11 mouse cellular contexts compared by ENCODE assay signal in genomic region chr12:110903536-110903935, GRCm38 (mm10). TPM values are rescaled to one million over a fixed set of nuclear protein-coding genes. Genes with fewer than 3 reads are reported as not detected.
DNase-seq lines count a peak whose midpoint lies in the region; ATAC-seq and TF ChIP-seq lines count a peak whose summit lies in the region.
"Had no signal": no experiment of that assay in that cellular context is flagged by ENCODE, and none has a peak within 500 bp of the region (broad histone marks: within the 10 kb centered on the region; RNA-seq: fewer than 3 reads in every experiment).

No protein-coding gene starts in this region.

- no peak overlapping the region for H3K4me3 ChIP-seq in intestine, postnatal 0 days (ENCODE audit: low read depth, low read length)
- no peak overlapping the region for H3K4me3 ChIP-seq in intestine, embryonic 15.5 days (replicated peaks)
- no peak overlapping the region for H3K4me3 ChIP-seq in lung, postnatal 0 days (ENCODE audit: low read depth, low read length)
- H3K4me3 ChIP-seq in hindbrain, embryonic 14.5 days (replicated peaks; ENCODE audit: low read length): no peak overlapping the region
- H3K4me3 ChIP-seq: embryonic facial prominence, embryonic 10.5 days; forebrain, embryonic 15.5 days; midbrain, embryonic 15.5 days had no signal

- peak; percentile 28 for DNase-seq in 3T3-L1 (ENCODE audit: low read depth, low spot score)
- DNase-seq in NIH3T3 (ENCODE audit: low read depth): peak; percentile 11
- peak; percentile 25 for DNase-seq in lung, postnatal 0 days (ENCODE audit: low spot score)
- no peak for DNase-seq in left cerebral cortex, postnatal 36 days (ENCODE audit: low spot score in 2 of 2)
- no peak for DNase-seq in heart, adult 9 months (ENCODE audit: low spot score in 2 of 2)
- DNase-seq in hindbrain, embryonic 14.5 days (ENCODE audit: low spot score): no peak

- no peak overlapping the region for H3K4me2 ChIP-seq in intestine, postnatal 0 days (replicated peaks; ENCODE audit: low read depth)
- H3K4me2 ChIP-seq in intestine, embryonic 15.5 days (replicated peaks): no peak overlapping the region
- no peak overlapping the region for H3K4me2 ChIP-seq in lung, postnatal 0 days (replicated peaks; ENCODE audit: low read depth, low read length)
- no peak overlapping the region for H3K4me2 ChIP-seq in hindbrain, embryonic 14.5 days (replicated peaks)
- H3K4me2 ChIP-seq: forebrain, embryonic 15.5 days; midbrain, embryonic 15.5 days had no signal

- 79% methylated on average over 2 of the region's 2 CpGs for WGBS in intestine, postnatal 0 days
- WGBS in intestine, embryonic 15.5 days: 81% methylated on average over 2 of the region's 2 CpGs
- WGBS in lung, postnatal 0 days: 71% methylated on average over 2 of the region's 2 CpGs
- WGBS in hindbrain, embryonic 14.5 days: 93% methylated on average over 2 of the region's 2 CpGs

- intact Hi-C loops in left cerebral cortex, postnatal 36 days (cut with DNase I): no loop called here

- no peak for ATAC-seq in intestine, postnatal 0 days
- no peak for ATAC-seq in intestine, embryonic 15.5 days
- no peak for ATAC-seq in lung, postnatal 0 days
- no peak for ATAC-seq in hindbrain, embryonic 14.5 days (ENCODE audit: low FRiP score)
- ATAC-seq: forebrain, embryonic 15.5 days; midbrain, embryonic 15.5 days had no signal

- no peaks in the 10 kb centered on the region for H3K27me3 ChIP-seq in intestine, postnatal 0 days (replicated peaks; ENCODE audit: control insufficient read depth, insufficient read depth, low read length)
- H3K27me3 ChIP-seq in intestine, embryonic 15.5 days (replicated peaks): no peaks in the 10 kb centered on the region
- H3K27me3 ChIP-seq in lung, postnatal 0 days (replicated peaks; ENCODE audit: insufficient read depth, low read length): no peaks in the 10 kb centered on the region
- no peaks in the 10 kb centered on the region for H3K27me3 ChIP-seq in hindbrain, embryonic 14.5 days (ENCODE audit: control insufficient read depth, insufficient read depth, low read length)
- H3K27me3 ChIP-seq: forebrain, embryonic 15.5 days; midbrain, embryonic 15.5 days had no signal

- no peak overlapping the region for H3K9ac ChIP-seq in intestine, postnatal 0 days (ENCODE audit: low read depth, low read length)
- H3K9ac ChIP-seq in intestine, embryonic 15.5 days: no peak overlapping the region
- H3K9ac ChIP-seq in lung, postnatal 0 days (replicated peaks; ENCODE audit: low read depth): no peak overlapping the region
- no peak overlapping the region for H3K9ac ChIP-seq in hindbrain, embryonic 14.5 days
- H3K9ac ChIP-seq: forebrain, embryonic 15.5 days; midbrain, embryonic 15.5 days had no signal

- TF ChIP-seq CTCF in intestine, postnatal 0 days (IDR thresholded peaks at IDR 0.05; ENCODE audit: low read depth): peak; percentile 59
- TF ChIP-seq CTCF in lung, postnatal 0 days (IDR thresholded peaks at IDR 0.05): peak; percentile 56

- H3K27ac ChIP-seq in intestine, postnatal 0 days (ENCODE audit: low read depth, low read length): no peak overlapping the region
- H3K27ac ChIP-seq in intestine, embryonic 15.5 days: no peak overlapping the region
- H3K27ac ChIP-seq in lung, postnatal 0 days (ENCODE audit: low read length): no peak overlapping the region
- H3K27ac ChIP-seq in hindbrain, embryonic 14.5 days: no peak overlapping the region
- H3K27ac ChIP-seq: embryonic facial prominence, embryonic 10.5 days; forebrain, embryonic 15.5 days; midbrain, embryonic 15.5 days had no signal

- peaks cover 4% of the 10 kb centered on the region; the same call in 1 of the 2 replicates for H3K36me3 ChIP-seq in intestine, postnatal 0 days (ENCODE audit: control insufficient read depth, insufficient read depth)
- H3K36me3 ChIP-seq in intestine, embryonic 15.5 days: no peaks in the 10 kb centered on the region
- no peaks in the 10 kb centered on the region for H3K36me3 ChIP-seq in lung, postnatal 0 days (ENCODE audit: insufficient read depth, low read length)
- H3K36me3 ChIP-seq in hindbrain, embryonic 14.5 days (replicated peaks; ENCODE audit: control insufficient read depth, insufficient read depth): peaks cover 16% of the 10 kb centered on the region; the same call in 1 of the 2 replicates
- H3K36me3 ChIP-seq: embryonic facial prominence, embryonic 10.5 days; forebrain, embryonic 15.5 days; midbrain, embryonic 15.5 days had no signal

- H3K4me1 ChIP-seq in intestine, postnatal 0 days (replicated peaks; ENCODE audit: control insufficient read depth, insufficient read depth, low read length): no peaks in the 10 kb centered on the region
- H3K4me1 ChIP-seq in intestine, embryonic 15.5 days (replicated peaks): no peaks in the 10 kb centered on the region
- no peaks in the 10 kb centered on the region for H3K4me1 ChIP-seq in lung, postnatal 0 days (ENCODE audit: insufficient read depth, low read depth, low read length)
- no peaks in the 10 kb centered on the region for H3K4me1 ChIP-seq in hindbrain, embryonic 14.5 days (replicated peaks; ENCODE audit: control insufficient read depth, insufficient read depth, low read length)
- H3K4me1 ChIP-seq: embryonic facial prominence, embryonic 10.5 days; forebrain, embryonic 15.5 days; midbrain, embryonic 15.5 days had no signal

- no peaks in the 10 kb centered on the region for H3K9me3 ChIP-seq in intestine, postnatal 0 days (ENCODE audit: control insufficient read depth)
- no peaks in the 10 kb centered on the region for H3K9me3 ChIP-seq in intestine, embryonic 15.5 days
- no peaks in the 10 kb centered on the region for H3K9me3 ChIP-seq in lung, postnatal 0 days (ENCODE audit: low read length)
- H3K9me3 ChIP-seq in hindbrain, embryonic 14.5 days (ENCODE audit: control insufficient read depth, low read length): no peaks in the 10 kb centered on the region
- H3K9me3 ChIP-seq: embryonic facial prominence, embryonic 10.5 days; forebrain, embryonic 15.5 days; midbrain, embryonic 15.5 days had no signal

- no peak for TF ChIP-seq EP300 in lung, postnatal 0 days (IDR thresholded peaks at IDR 0.05)

RNA-seq across cellular contexts. Expression of gene Tecpr2, which starts 14.5 kb away (rescaled TPM):
- polyA plus RNA-seq in intestine, postnatal 0 days (2015; fragmentation: Nextera tagmentation; extraction: Ambion mirVana): 1.3 and 1.6 TPM in 2 replicates
- 3.0 and 3.1 TPM in 2 replicates for polyA plus RNA-seq in intestine, embryonic 15.5 days (2015; fragmentation: Nextera tagmentation; extraction: Ambion mirVana)
- 1.7 and 1.9 TPM in 2 replicates for polyA plus RNA-seq in lung, postnatal 0 days (2015; fragmentation: Nextera tagmentation; extraction: Ambion mirVana)
- 10 to 100 TPM; 51.4 TPM for total RNA-seq in left cerebral cortex, postnatal 36 days (2021)
- polyA plus RNA-seq in hindbrain, embryonic 14.5 days (2014; fragmentation: Nextera tagmentation; extraction: Ambion mirVana): 6.6 and 7.0 TPM in 2 replicates

RNA-seq across cellular contexts. Expression of gene Cinp, which starts 14.6 kb away (rescaled TPM):
- polyA plus RNA-seq in intestine, postnatal 0 days (2015; fragmentation: Nextera tagmentation; extraction: Ambion mirVana): 30.5 and 31.0 TPM in 2 replicates
- 69.6 and 74.2 TPM in 2 replicates for polyA plus RNA-seq in intestine, embryonic 15.5 days (2015; fragmentation: Nextera tagmentation; extraction: Ambion mirVana)
- 33.8 and 43.4 TPM in 2 replicates for polyA plus RNA-seq in lung, postnatal 0 days (2015; fragmentation: Nextera tagmentation; extraction: Ambion mirVana)
- total RNA-seq in left cerebral cortex, postnatal 36 days (2021): 100 to 1,000 TPM; 100 to 103 TPM
- 86.2 and 88.0 TPM in 2 replicates for polyA plus RNA-seq in hindbrain, embryonic 14.5 days (2014; fragmentation: Nextera tagmentation; extraction: Ambion mirVana)

RNA-seq across cellular contexts. Expression of gene Zfp839, which starts 53.5 kb away (rescaled TPM):
- 1.6 and 2.3 TPM in 2 replicates for polyA plus RNA-seq in intestine, postnatal 0 days (2015; fragmentation: Nextera tagmentation; extraction: Ambion mirVana)
- polyA plus RNA-seq in intestine, embryonic 15.5 days (2015; fragmentation: Nextera tagmentation; extraction: Ambion mirVana): 4.5 and 4.9 TPM in 2 replicates
- polyA plus RNA-seq in lung, postnatal 0 days (2015; fragmentation: Nextera tagmentation; extraction: Ambion mirVana): 2.4 and 3.3 TPM in 2 replicates
- total RNA-seq in left cerebral cortex, postnatal 36 days (2021): 10 to 100 TPM; 10.7 to 13.1 TPM
- polyA plus RNA-seq in hindbrain, embryonic 14.5 days (2014; fragmentation: Nextera tagmentation; extraction: Ambion mirVana): 2.8 and 3.8 TPM in 2 replicates

Comparison
In these comparisons a context has a peak if more than half of its experiments do, and no peak if none do; other contexts are left out.
1. DNase-seq: peak in 3T3-L1 (single experiment), NIH3T3 (single experiment) and lung, postnatal 0 days (single experiment); none in left cerebral cortex, postnatal 36 days (0 of 2), heart, adult 9 months (0 of 2) and hindbrain, embryonic 14.5 days (single experiment).